Mouse (Mus musculus) small intestine, adult 2 months (tissue): Measurements from ENCODE around the gene Sik3.

ENCODE experiments used
- CTCF ChIP-seq: fragments of 200-500 bp; IDR thresholded peaks from 2 replicates; pipeline ENCODE4 v1.5.1; 2012; ENCODE audit warnings: low read depth, mild to moderate bottlenecking, control low read depth, inconsistent platforms, low read length, moderate library complexity, mixed read lengths; ENCODE audit not compliant: insufficient replicate concordance, insufficient read length; ENCODE audit errors: extremely low read depth
- POLR2A ChIP-seq: fragments of 200-500 bp; IDR thresholded peaks from 2 replicates; pipeline ENCODE4 v1.6.1; 2012; ENCODE audit warnings: low read depth, mild to moderate bottlenecking, control low read depth, inconsistent platforms, low read length, moderate library complexity

DNA sequence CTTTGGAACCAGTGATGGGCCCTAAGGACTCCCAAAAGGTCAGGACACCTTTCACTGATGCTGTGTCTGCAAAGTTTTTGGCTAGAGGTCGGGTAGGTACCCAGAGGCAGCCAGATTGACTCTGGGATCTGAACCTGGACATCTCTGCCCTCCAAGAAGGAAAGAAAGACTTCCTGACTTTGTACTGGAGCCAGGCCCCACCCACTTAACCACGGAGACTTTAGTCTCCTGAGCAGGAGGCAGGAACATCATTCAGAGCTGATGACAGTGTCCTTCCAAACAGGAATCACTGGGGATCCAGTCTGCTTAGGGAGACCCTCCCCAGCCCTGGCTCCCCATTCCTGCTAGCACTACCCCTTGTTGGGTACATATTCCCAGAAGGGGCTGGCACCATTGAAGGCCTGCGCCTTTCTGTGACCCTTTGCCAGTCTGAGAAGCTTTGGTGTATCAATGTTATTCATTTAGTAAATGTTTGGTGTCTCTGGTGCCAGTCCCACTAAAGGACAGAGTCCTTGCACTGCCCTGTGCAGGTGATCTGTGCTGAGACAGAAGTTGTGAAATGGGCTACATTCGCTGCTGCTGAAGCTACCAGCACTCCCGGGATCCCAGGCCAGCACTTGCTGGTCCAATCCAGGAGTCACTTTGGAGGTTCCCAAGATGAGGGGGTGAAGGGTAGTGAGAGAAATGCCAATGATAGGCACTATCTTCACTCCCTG, 212.5 kb downstream of the Sik3 start:
- no peak for TF ChIP-seq CTCF
- no peak; the same call in 1 of the 2 replicates for TF ChIP-seq POLR2A
